Mouse (Mus musculus) G1E (cell line): ENCODE results near the gene Leng1. TPM values are rescaled to one million over a fixed set of nuclear protein-coding genes. Genes with fewer than 3 reads are reported as not detected.
A peak's percentile ranks its signal among the peaks of the same experiment; 100 is the strongest.

Experiments used
- ATAC-seq: 2 replicates; pipeline ENCODE4 v1.8.0; 2016; ENCODE audit warnings: mild to moderate bottlenecking; ENCODE audit not compliant: insufficient number of reproducible peaks, poor library complexity, low FRiP score, severe bottlenecking; ENCODE audit errors: extremely low read depth
- DNase-seq: peaks from one replicate; pipeline ENCODE4 v3.0.0; 2012; ENCODE audit warnings: low spot score
- H3K27me3 ChIP-seq: 2 replicates; pipeline ENCODE4 v1.6.1; 2012; ENCODE audit warnings: mild to moderate bottlenecking, low read length, inconsistent platforms; ENCODE audit not compliant: insufficient read depth
- H3K36me3 ChIP-seq: replicated peaks from 2 replicates; pipeline ENCODE3; 2012; ENCODE audit warnings: mild to moderate bottlenecking, inconsistent platforms
- H3K4me1 ChIP-seq: 2 replicates; pipeline ENCODE4 v1.6.1; 2012; ENCODE audit warnings: low read depth, low read length, inconsistent platforms, mixed read lengths; ENCODE audit not compliant: insufficient read depth
- H3K4me3 ChIP-seq: 2 replicates; pipeline ENCODE4 v1.5.1; 2012; ENCODE audit warnings: low read depth, mild to moderate bottlenecking, inconsistent platforms, low read length, moderate library complexity, mixed read lengths
- H3K9me3 ChIP-seq: replicated peaks from 2 replicates; pipeline ENCODE4 v1.6.1; 2012; ENCODE audit warnings: inconsistent platforms
- CTCF ChIP-seq: IDR thresholded peaks from 2 replicates; pipeline ENCODE4 v1.5.1; 2012; ENCODE audit warnings: low read depth, low read length, inconsistent platforms, mixed read lengths
- GATA1 ChIP-seq: IDR thresholded peaks from 2 replicates; pipeline ENCODE4 v1.6.1; 2012; ENCODE audit warnings: borderline replicate concordance, low read length, inconsistent platforms, mixed read lengths
- GATA2 ChIP-seq: IDR thresholded peaks from 2 replicates; pipeline ENCODE4 v1.6.1; 2012; ENCODE audit warnings: low read depth, low read length, inconsistent platforms, borderline replicate concordance
- POLR2AphosphoS5 ChIP-seq: IDR thresholded peaks from 2 replicates; pipeline ENCODE4 v1.6.1; 2012; ENCODE audit warnings: low read depth, low read length, inconsistent platforms; ENCODE audit not compliant: insufficient replicate concordance
- TAL1 ChIP-seq: conservative IDR thresholded peaks from 2 replicates; pipeline ENCODE4 v1.6.1; 2012; ENCODE audit warnings: low read depth, low read length, inconsistent platforms, mixed read lengths
- polyA plus RNA-seq: library from polyadenylated mRNA; stranded (reverse); fragments of >175 nt; gene quantifications from 2 replicates; pipeline ENCODE4 v1.2.3, GENCODE M21; 2012
- total RNA-seq, 2 experiments: library from RNA; stranded (forward) in 1 of 2; stranded (reverse) in 1 of 2; fragments of 200-1000 nt in 1 of 2; fragments of >200 nt in 1 of 2; fragmentation: Nextera tagmentation in 1 of 2; gene quantifications; 2 replicates each; pipeline ENCODE4 v1.2.3; 2014 to 2017

Gene Leng1
- total and polyA plus RNA-seq, 3 experiments = 7.6 to 10.4 (median 9.0) TPM

- no peaks in the 10 kb centered on the region for H3K27me3 ChIP-seq
- peak overlapping the region; percentile 86 for H3K4me3 ChIP-seq
- ATAC-seq (no peak), DNase-seq (no peak)
- TF ChIP-seq CTCF (no peak), TAL1 (no peak), GATA1 (no peak)
- H3K4me1 ChIP-seq = peaks cover 56% of the 10 kb centered on the region
- H3K36me3 ChIP-seq = peaks cover 69% of the 10 kb centered on the region
- H3K9me3 ChIP-seq = no peaks in the 10 kb centered on the region
These were observed 21.3 kb downstream of the Leng1 start for GRCm38 (mm10) chr7:3644348-3644671.

- TF ChIP-seq POLR2AphosphoS5 (no peak), GATA2 (no peak), CTCF (no peak), GATA1 (no peak)
- Histone ChIP-seq H3K4me1 (peaks cover 53% of the 10 kb centered on the region), H3K4me3 (peak overlapping the region; percentile 86; the same call in 1 of the 2 replicates), H3K36me3 (peaks cover 69% of the 10 kb centered on the region), H3K9me3 (no peaks in the 10 kb centered on the region), H3K27me3 (no peaks in the 10 kb centered on the region)
- no peak for ATAC-seq
- DNase-seq = no peak
These were observed 21.8 kb downstream of the Leng1 start for GRCm38 (mm10) chr7:3643843-3644242.

DNA sequence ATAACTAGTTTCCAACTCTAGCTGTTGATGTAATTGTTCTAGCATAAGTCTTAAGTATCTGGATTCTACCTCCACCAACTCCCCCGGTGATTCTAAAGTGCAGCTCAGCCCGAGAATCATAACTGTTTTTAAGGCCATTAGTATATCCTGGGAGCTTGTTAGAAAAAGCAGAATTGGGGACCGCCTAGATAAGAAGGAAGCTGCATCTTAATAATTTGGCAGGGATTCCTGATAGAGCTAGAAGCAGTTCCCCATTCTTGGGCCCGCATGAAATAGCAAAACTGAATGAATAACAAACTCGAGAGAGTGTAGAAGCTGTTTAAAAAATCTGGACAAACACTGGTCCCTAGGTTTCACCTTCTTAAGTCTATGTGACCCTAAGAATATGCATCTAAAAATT lies 22.2 kb downstream of the Leng1 start:
- no peak for ATAC-seq
- DNase-seq = no peak
- no peak for TF ChIP-seq CTCF
- Histone ChIP-seq H3K9me3 (no peaks in the 10 kb centered on the region), H3K36me3 (peaks cover 69% of the 10 kb centered on the region), H3K4me1 (peaks cover 49% of the 10 kb centered on the region), H3K27me3 (no peaks in the 10 kb centered on the region), H3K4me3 (no peak overlapping the region; the same call in 1 of the 2 replicates)

DNA sequence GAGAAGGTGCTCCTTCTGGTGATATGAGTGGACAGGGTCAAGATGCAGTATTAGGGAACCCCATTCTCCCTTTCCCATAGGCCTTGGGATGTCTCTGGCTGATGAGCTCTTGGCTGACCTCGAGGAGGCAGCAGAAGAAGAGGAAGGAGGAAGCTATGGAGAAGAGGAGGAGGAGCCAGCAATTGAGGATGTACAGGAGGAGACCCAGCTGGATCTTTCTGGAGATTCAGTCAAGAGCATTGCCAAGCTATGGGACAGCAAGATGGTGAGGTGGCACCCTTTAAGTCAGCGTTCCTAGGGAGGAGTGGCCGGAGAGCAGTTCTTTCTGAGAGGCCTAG lies 35.2 kb downstream of the Leng1 start:
- H3K36me3 ChIP-seq = peaks cover 85% of the 10 kb centered on the region
- no peaks in the 10 kb centered on the region for H3K9me3 ChIP-seq
- peak overlapping the region; percentile 73 for H3K4me3 ChIP-seq
- no peaks in the 10 kb centered on the region for H3K27me3 ChIP-seq
- DNase-seq = peak; percentile 22
- no peak for TF ChIP-seq TAL1
- TF ChIP-seq GATA2 = no peak
- TF ChIP-seq POLR2AphosphoS5 = no peak
- TF ChIP-seq CTCF = no peak
- TF ChIP-seq GATA1 = no peak
- ATAC-seq = peak; percentile 18; the same call in 1 of the 2 replicates
- H3K4me1 ChIP-seq = peaks cover 51% of the 10 kb centered on the region

DNA sequence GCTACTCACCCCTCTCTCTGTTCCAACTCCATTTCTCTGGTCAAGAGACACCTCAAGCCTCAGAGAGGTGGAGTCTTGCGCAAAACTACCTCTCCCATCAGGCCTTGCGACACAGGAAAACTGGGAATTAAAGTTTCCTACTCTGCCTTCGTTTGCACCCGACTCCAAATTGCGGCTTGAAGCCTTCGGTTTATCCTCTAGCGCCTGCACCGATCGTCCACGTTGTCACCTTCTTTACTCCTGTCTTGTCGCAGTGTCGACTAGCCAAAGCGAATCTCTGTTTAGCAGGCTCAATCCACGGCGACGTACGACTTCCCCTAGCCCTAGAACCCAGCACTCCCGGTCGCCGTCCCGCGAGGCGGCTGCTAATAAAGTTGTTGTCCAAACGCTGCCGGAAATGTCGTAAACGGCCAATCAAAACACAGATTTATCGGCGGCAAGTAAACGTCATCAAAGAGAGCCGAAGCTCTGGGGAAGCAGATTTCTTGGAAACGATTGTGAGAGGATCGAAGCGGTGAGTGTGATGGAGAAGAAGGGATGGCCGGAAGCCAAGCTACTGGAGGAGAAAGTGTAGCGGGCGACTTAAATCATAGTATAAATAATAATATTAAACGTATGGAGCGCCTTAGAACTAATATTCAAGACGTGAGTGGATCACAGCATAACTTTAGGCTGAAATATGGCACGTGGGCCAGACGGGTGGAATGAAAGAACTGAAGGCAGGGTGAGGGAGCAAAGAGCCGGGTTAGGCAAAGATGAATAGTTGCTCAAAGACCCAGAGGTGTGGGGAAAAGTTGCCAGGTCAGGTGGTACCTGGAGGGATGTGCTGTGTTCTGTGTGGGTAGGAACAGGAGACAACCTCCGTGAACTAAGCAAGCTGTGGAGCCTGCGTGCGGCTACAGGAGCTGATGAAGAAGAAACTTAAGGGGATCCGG lies 35.8 kb downstream of the Leng1 start, which contains the start of the genes Tfpt and Prpf31:
Gene Tfpt, minus strand, starts transcription at position 387 of the 935 bp plus-strand sequence.
Gene Prpf31, plus strand, starts transcription at position 443 of the 935 bp plus-strand sequence.
- Histone ChIP-seq H3K36me3 (peaks cover 85% of the 10 kb centered on the region), H3K4me3 (peak within 1 kb of the TSS; percentile 73), H3K4me1 (peaks cover 52% of the 10 kb centered on the region), H3K9me3 (no peaks in the 10 kb centered on the region), H3K27me3 (no peaks in the 10 kb centered on the region)
- TF ChIP-seq GATA2 (no peak), GATA1 (no peak), CTCF (no peak)
- ATAC-seq (peak; percentile 85), DNase-seq (peak; percentile 75)

DNA sequence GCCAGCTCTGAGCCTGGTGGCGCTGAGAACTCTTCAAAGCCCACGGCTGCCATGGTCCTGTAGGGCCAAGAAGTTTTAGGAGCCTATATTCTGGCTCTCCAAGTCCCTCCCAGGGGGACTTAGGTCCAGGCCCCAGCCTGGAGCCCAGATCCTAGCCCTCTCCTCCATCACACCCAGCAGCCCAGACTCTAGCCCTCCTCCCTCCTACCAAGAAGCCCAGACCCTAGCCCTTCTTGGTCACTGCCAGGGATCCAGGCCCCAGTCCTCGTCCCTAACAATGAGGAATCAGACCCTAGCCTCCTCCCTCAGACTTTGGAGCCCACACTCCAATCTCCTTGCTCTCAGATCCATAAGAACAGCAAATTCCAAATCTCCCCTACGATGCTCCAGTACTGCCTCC lies 36.6 kb downstream of the Leng1 start:
- DNase-seq = peak; percentile 10
- Histone ChIP-seq H3K36me3 (peaks cover 85% of the 10 kb centered on the region), H3K27me3 (no peaks in the 10 kb centered on the region), H3K9me3 (no peaks in the 10 kb centered on the region), H3K4me3 (peak overlapping the region; percentile 73), H3K4me1 (peaks cover 52% of the 10 kb centered on the region)
- no peak for ATAC-seq
- TF ChIP-seq GATA2 (no peak), POLR2AphosphoS5 (no peak), TAL1 (no peak), GATA1 (no peak), CTCF (no peak)
